Mouse (Mus musculus): ENCODE measurements at regions not wholly inside any gene's neighbourhood (a gene's known extent, or its start where the extent isn't known, plus 50 kb on each side); places are given as distances from the start of the nearest gene placed in this dataset.

DNA sequence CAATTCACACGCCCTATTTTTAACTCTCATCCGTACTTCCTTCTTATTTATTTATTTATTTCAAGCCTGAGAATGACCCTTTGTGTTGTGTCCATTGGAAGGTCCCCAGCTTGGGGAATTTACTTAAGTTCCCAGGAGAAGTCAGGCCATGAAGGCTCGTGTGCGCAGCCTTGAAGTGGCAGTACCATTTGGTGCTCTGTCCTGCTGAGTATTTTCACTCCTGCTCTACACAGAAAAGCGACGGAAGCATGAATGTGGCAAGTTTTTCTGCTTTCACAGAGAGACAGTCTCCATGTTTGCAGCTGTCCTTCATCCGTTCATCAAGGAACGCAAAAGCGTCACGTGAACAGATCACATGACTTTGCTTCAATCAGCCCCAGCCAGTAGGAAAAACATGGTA is 610.2 kb upstream of the Clint1 start:
- no peak for DNase-seq (ENCODE audit: low read depth, low spot score)

GRCm38 (mm10) chr11:45244796-45245195 is 607.1 kb upstream of the Clint1 start:
- no peak for DNase-seq (ENCODE audit: low read depth, low spot score)

GRCm38 (mm10) chr11:45256019-45256418 is 595.8 kb upstream of the Clint1 start:
- no peak for DNase-seq (ENCODE audit: low read depth, low spot score)

DNA sequence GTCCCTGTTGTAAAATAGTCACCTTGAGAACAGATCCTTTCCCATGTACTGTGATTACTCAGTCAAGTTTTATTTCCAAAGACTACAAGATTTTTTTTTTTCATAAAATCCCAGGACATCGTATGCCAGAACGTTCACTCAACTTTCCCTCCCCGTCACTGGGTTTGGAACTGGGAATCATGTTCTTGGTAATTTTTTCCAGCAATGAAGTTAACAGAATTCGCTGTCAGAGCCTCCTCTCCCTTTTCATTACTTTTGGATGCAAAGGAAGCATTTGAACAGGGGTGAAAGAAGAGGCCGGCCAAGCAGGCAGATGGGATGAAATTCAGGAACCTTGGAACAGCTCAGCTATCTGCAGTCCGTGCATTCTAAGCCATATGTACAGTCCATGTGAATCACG is 589.7 kb upstream of the Clint1 start:
- DNase-seq (ENCODE audit: low read depth, low spot score) = no peak

GRCm38 (mm10) chr11:45264001-45264400 is 587.9 kb upstream of the Clint1 start:
- no peak for DNase-seq (ENCODE audit: low read depth, low spot score)

DNA sequence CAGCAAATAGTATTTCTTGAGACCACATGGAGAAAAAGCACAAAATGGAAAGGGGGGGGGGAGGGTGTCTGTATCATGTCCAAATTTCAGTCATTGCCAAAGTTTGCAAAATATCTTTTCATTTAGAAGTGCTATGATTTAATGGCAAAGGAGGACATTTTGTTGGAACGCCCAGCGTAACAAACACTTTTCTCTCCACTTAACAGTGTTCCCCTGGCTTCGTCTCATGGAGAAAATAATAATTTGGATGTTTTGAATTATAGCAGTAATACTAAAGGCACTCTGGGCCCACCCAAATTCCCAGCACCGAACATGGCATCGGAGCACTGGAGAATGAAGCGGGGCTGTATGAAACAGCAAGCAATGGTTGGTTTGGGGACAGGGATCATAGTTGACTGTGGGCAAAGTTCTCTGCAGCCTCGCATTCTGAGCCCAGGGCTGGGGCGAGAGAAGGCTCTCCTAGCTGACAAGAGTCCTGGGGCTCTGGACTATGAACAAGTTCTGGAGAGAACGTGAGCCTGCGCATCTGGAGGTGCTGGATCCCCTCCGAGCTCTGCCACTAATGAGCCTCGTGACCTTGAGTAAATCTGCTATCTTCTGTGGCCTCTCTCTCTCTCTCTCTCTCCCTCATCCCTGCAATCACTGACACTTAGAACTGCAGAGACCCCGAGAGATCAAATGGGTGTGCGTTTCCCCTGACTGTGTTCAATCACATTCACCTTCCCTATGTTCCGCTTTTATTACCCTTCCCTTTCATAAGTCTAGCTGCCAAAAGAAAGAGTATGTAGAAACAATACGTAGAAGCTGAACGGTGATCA is 586.5 kb upstream of the Clint1 start:
- DNase-seq (ENCODE audit: low read depth, low spot score) = no peak

DNA sequence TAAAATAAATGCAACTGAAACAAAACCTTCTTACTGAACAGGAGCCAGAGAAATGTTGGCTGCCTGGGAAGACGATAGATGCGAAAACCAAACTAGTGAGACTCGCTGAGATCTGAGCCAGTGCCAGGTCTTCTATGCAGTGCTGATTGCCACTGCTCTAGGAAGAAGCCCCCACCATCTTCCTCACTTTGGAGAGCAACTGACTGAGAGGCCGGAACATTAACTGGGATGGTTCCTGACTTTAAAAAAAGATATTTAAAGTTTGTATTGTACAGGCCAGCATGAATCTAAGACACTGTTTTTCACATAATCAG is 585.9 kb upstream of the Clint1 start:
- no peak for DNase-seq (ENCODE audit: low read depth, low spot score)

DNA sequence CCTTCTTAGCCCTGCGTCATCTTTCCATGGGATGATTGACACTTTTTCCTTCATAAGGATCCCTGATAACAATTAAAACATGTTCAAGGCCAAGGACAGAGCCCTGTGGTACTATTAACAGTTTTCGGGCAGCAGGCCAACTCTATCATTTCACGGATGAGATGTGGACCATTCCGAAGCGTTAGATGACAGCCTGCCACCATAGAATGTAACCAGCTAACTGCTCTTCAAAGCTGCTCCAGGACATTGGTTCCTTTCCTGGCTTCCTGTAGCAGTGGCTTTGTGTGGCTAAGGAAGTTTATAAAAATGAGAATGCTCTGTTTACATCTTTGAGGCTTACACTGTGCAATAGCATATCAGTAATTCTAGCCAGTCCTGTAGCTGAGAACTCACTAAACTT is 582.6 kb upstream of the Clint1 start:
- no peak for DNase-seq (ENCODE audit: low read depth, low spot score)

GRCm38 (mm10) chr11:45271206-45271605 is 580.6 kb upstream of the Clint1 start:
- no peak for DNase-seq (ENCODE audit: low read depth, low spot score)

- DNase-seq (ENCODE audit: low read depth, low spot score) = no peak
These were observed 577.3 kb upstream of the Clint1 start for GRCm38 (mm10) chr11:45274446-45275119.

- no peak for DNase-seq (ENCODE audit: low read depth, low spot score)
These were observed 576.7 kb upstream of the Clint1 start for GRCm38 (mm10) chr11:45275170-45275569.

DNA sequence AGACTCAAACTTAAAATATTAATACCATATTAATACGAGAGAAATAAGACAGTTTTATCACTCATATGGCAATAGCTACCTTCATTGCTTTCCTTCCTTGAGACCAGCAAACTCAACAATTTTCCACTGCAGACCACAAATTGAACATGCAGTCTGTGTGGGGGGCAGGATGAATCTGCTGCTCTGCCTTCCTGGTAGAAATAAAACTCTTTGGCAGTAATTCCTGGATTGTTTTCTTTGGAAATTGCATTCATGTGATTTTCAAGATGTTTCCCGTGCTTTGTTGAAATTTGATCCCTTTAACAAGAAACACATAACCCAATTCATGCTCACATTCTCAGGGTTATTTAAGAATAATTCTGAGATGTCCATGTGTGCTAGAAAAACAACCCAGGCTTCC is 555.1 kb upstream of the Clint1 start:
- DNase-seq (ENCODE audit: low read depth, low spot score) = no peak

GRCm38 (mm10) chr11:45311934-45312333 is 539.9 kb upstream of the Clint1 start:
- DNase-seq (ENCODE audit: low read depth, low spot score) = no peak

- DNase-seq (ENCODE audit: low read depth, low spot score) = no peak
These were observed 528.1 kb upstream of the Clint1 start for GRCm38 (mm10) chr11:45323766-45324165.

- DNase-seq (ENCODE audit: low read depth, low spot score) = no peak
These were observed 521.5 kb upstream of the Clint1 start for GRCm38 (mm10) chr11:45330319-45330718.

- DNase-seq (ENCODE audit: low read depth, low spot score) = no peak
These were observed 518.1 kb upstream of the Clint1 start for GRCm38 (mm10) chr11:45333756-45334155.

- DNase-seq (ENCODE audit: low read depth, low spot score) = no peak
These were observed 502.5 kb upstream of the Clint1 start for GRCm38 (mm10) chr11:45349331-45349730.

DNA sequence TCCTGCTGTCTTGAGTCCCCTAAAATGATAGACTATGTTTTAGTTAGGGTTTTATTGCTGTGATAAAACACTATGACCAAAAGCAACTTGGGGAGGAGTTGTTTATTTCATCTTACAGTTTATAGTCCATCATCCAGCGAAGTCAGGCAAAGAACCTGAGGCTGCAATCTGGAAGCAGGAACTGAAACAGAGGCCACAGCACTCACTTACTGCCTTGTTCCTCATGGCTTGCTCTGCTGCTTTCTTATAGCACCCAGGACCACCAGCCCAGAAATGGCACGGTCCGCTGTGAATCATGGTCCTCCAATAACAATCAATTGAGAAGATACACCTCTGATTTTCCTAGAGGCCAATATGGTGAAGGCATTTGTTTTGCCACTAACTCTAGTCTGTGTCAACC is 486.5 kb upstream of the Clint1 start:
- DNase-seq (ENCODE audit: low read depth, low spot score) = no peak

DNA sequence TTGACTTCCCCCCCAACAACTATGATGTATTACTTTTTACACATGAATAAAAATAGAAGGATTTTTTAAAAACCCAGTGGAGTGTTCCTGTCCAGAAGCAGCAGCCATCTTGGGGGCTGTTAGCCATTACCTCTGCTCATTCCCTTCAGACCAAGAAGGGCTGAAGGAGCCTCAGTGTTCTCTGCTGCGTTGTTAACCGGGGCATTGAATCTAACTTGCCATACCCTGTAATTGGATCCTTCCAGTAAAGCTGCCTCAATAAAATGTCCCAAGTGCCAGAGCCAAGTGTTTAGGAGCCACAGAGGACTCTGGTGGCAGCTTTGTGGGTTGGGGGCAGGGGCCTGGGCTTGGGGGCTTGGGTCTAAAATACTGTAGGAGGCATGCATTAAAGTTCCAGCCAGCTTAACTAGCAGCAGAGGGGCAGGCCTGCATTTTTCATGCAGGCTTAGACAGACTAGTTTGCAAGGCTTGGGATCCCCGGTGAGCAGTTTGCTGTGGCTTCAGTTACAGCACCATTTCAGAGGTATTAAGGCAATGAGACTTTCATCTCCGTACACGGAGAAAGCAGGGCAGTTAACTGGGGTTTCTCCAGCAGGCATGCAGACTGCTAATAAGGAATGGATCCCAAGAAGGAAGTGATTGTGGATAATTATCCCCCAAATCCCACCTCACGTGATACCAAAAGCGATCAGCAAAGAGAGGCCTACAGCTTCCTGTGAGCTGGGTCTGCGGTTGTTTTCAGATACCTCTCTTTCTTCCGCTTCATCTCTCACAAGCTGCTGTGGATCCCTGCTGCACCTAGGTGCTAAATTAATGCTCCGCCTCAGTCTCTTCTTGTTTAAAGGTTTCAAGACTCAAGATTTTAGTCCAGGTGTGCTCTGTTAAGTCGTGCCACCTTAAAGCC is 462.4 kb upstream of the Clint1 start:
- DNase-seq (ENCODE audit: low read depth, low spot score) = no peak

- no peak for DNase-seq (ENCODE audit: low read depth, low spot score)
These were observed 455.8 kb upstream of the Clint1 start for GRCm38 (mm10) chr11:45396009-45396408.

DNA sequence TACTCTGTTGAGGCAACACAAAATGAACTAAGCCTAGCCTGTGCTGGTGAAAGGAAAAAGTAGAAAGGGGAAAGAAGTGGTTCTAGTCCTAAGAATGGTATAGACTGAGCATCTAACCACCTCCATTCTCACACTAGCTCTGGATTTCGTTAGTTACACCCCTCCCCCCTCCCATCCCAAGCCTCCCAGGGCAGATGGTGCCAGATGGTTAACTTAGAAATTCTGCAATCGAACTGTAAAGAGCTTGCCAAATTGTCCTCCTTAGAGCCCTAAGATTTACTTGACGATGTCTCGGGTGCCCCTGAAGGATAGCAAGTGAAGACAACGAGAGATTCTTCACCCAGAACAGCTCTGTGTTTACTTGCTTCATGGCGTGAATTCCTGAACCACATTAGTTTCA is 453.7 kb upstream of the Clint1 start:
- DNase-seq (ENCODE audit: low read depth, low spot score) = no peak

DNA sequence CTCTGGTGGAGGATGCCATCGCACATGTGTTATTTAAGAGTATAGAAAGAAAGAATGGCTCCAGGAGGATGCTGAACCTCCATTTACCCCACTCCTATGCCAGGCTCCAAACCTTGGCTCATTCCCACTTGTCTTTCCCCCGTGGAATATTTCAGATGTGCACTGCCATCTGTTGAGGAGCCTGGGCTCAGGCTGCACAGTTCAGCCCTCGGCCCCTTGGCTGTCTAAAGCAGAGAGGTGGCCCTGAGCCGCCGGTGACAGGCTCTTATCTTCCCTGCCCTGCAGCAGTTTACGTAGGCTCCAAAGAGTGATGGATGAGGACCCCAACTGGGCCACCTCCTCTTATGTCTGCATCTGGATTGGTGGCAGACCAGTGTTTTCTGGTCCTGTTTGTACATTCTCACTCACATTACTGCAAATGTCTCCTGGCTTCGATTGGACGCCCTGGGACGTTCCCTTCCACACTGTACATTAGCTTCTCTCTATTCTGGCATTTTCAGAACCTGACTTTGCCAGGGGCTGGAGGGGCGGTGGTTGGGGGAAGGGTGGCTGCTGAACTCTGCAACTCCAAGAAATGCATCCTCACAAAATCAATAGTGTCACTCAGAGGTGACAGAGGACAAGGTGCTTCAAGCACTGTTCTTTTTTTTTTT is 447.3 kb upstream of the Clint1 start:
- no peak for DNase-seq (ENCODE audit: low read depth, low spot score)
